Mouse (Mus musculus): ENCODE measurements around the gene Mettl7a3.
"Not testable (repeated sequence)": the region's sequence is repeated elsewhere in the genome, so short reads cannot be mapped to it uniquely, and the experiment has no call there.

Mettl7a3 gene

GRCm38 (mm10) chr15:100329336-100329735, 5.4 kb upstream of the Mettl7a3 start:
- not testable (repeated sequence) for DNase-seq (ENCODE audit: low spot score in 2 of 2)

- no peak for DNase-seq (ENCODE audit: low spot score in 2 of 2)
Measured at GRCm38 (mm10) chr15:100330739-100331138, 4.0 kb upstream of the Mettl7a3 start.

GRCm38 (mm10) chr15:100332077-100332961, 2.4 kb upstream of the Mettl7a3 start:
- not testable (repeated sequence) for DNase-seq (ENCODE audit: low spot score in 2 of 2)

- DNase-seq (ENCODE audit: low spot score in 2 of 2), result not testable (repeated sequence)
Measured at GRCm38 (mm10) chr15:100337328-100337727, 2.6 kb downstream of the Mettl7a3 start.

- DNase-seq (ENCODE audit: low spot score in 2 of 2), result peak in 1 of 2 experiments; percentile 45
Measured at GRCm38 (mm10) chr15:100337847-100338246, 3.1 kb downstream of the Mettl7a3 start.

- DNase-seq (ENCODE audit: low spot score in 2 of 2), result not testable (repeated sequence)
Measured at GRCm38 (mm10) chr15:100341314-100341980, 6.7 kb downstream of the Mettl7a3 start.

- DNase-seq (ENCODE audit: low spot score in 2 of 2), result no peak
Measured at GRCm38 (mm10) chr15:100345484-100345883, 10.8 kb downstream of the Mettl7a3 start.

- no peak for DNase-seq (ENCODE audit: low spot score in 2 of 2)
Measured at GRCm38 (mm10) chr15:100346761-100347160, 12.0 kb downstream of the Mettl7a3 start.

- no peak for DNase-seq (ENCODE audit: low spot score in 2 of 2)
Measured at GRCm38 (mm10) chr15:100349496-100349895, 14.8 kb downstream of the Mettl7a3 start.

GRCm38 (mm10) chr15:100351501-100352060, 16.9 kb downstream of the Mettl7a3 start:
- no peak for DNase-seq (ENCODE audit: low spot score in 2 of 2)

GRCm38 (mm10) chr15:100352711-100353250, 18.1 kb downstream of the Mettl7a3 start, which contains the start of the genes Methig1 and Mettl7a2:
Gene Methig1, plus strand, starts transcription at chr15:100353149.
Gene Mettl7a2, plus strand, starts transcription at chr15:100353200.
- DNase-seq (ENCODE audit: low spot score in 2 of 2), result no peak

- not testable (repeated sequence) for DNase-seq (ENCODE audit: low spot score in 2 of 2)
Measured at GRCm38 (mm10) chr15:100353399-100353798, 18.7 kb downstream of the Mettl7a3 start.

GRCm38 (mm10) chr15:100355876-100356275, 21.1 kb downstream of the Mettl7a3 start:
- no peak for DNase-seq (ENCODE audit: low spot score in 2 of 2)

GRCm38 (mm10) chr15:100364242-100364641, 29.5 kb downstream of the Mettl7a3 start, which contains the start of gene Higd1c:
Gene Higd1c, plus strand, starts transcription at chr15:100364542.
- no peak for DNase-seq (ENCODE audit: low spot score in 2 of 2)

GRCm38 (mm10) chr15:100365967-100366366, 31.2 kb downstream of the Mettl7a3 start:
- not testable (repeated sequence) for DNase-seq (ENCODE audit: low spot score in 2 of 2)

GRCm38 (mm10) chr15:100367119-100367518, 32.4 kb downstream of the Mettl7a3 start:
- no peak for DNase-seq (ENCODE audit: low spot score in 2 of 2)

GRCm38 (mm10) chr15:100375066-100375465, 40.3 kb downstream of the Mettl7a3 start:
- DNase-seq (ENCODE audit: low spot score in 2 of 2), result peak; percentile 27 to 50

- not testable (repeated sequence) for DNase-seq (ENCODE audit: low spot score in 2 of 2)
Measured at GRCm38 (mm10) chr15:100377847-100378505, 43.2 kb downstream of the Mettl7a3 start.

GRCm38 (mm10) chr15:100379658-100380057, 44.9 kb downstream of the Mettl7a3 start:
- DNase-seq (ENCODE audit: low spot score in 2 of 2), result no peak

GRCm38 (mm10) chr15:100380104-100380503, 45.4 kb downstream of the Mettl7a3 start:
- DNase-seq (ENCODE audit: low spot score in 2 of 2), result no peak

- DNase-seq (ENCODE audit: low spot score in 2 of 2), result no peak
Measured at GRCm38 (mm10) chr15:100385705-100386104, 51.0 kb downstream of the Mettl7a3 start.

Data from urinary bladder, adult 18-20 months (tissue).